Mouse (Mus musculus): ENCODE measurements around the gene Tmprss6. TPM values are rescaled to one million over a fixed set of nuclear protein-coding genes. Genes with fewer than 3 reads are reported as not detected.

Gene Tmprss6
- total RNA-seq (2021): 1 to 10 TPM in 1 of 2 experiments, not detected in 1; 1.4 TPM

GRCm38 (mm10) chr15:78468379-78468937 is at the start of gene Tmprss6:
TSS of gene Tmprss6 (minus strand) at chr15:78468634.
- intact Hi-C loops (cut with DNase I): no loop called here

GRCm38 (mm10) chr15:78518221-78518620 is 49.8 kb upstream of the Tmprss6 start:
- intact Hi-C loops (cut with DNase I): no loop called here
- no peak for DNase-seq (ENCODE audit: low spot score in 2 of 2)

More at GRCm38 (mm10) chr15:78468379-78468937, at the start of gene Tmprss6:
- DNase-seq (ENCODE audit: low spot score in 2 of 2): no peak

GRCm38 (mm10) chr15:78515759-78516158 is 47.3 kb upstream of the Tmprss6 start:
- intact Hi-C loops (cut with DNase I): loop anchor here (2.0 kb wide), 1 partner anchor 17 kb away; no protein-coding TSS in a partner anchor

GRCm38 (mm10) chr15:78514393-78515146 is 46.1 kb upstream of the Tmprss6 start:
- peak; percentile 81 to 88 for DNase-seq (ENCODE audit: low spot score in 2 of 2)

More at GRCm38 (mm10) chr15:78515759-78516158, 47.3 kb upstream of the Tmprss6 start:
- no peak for DNase-seq (ENCODE audit: low spot score in 2 of 2)

GRCm38 (mm10) chr15:78513019-78513418 is 44.6 kb upstream of the Tmprss6 start:
- intact Hi-C loops (cut with DNase I): loop anchor here (5.0 kb wide), 1 partner anchor 61 kb away; no protein-coding TSS in a partner anchor
- no peak for DNase-seq (ENCODE audit: low spot score in 2 of 2)

More at GRCm38 (mm10) chr15:78514393-78515146, 46.1 kb upstream of the Tmprss6 start:
- intact Hi-C loops (cut with DNase I): loop anchor here (1.0 to 5.0 kb wide), 3 partner anchors 18 to 67 kb away; no protein-coding TSS in a partner anchor

- no peak for DNase-seq (ENCODE audit: low spot score in 2 of 2)
- intact Hi-C loops (cut with DNase I): loop anchor here (5.0 kb wide), 1 partner anchor 60 kb away; no protein-coding TSS in a partner anchor
These were observed 43.5 kb upstream of the Tmprss6 start for GRCm38 (mm10) chr15:78511951-78512350.

- no peak for DNase-seq (ENCODE audit: low spot score in 2 of 2)
- intact Hi-C loops (cut with DNase I): loop anchor here (5.0 kb wide), 1 partner anchor 58 kb away; no protein-coding TSS in a partner anchor
These were observed 42.3 kb upstream of the Tmprss6 start for GRCm38 (mm10) chr15:78510736-78511135.

- intact Hi-C loops (cut with DNase I): loop anchor here (5.0 kb wide), 1 partner anchor 58 kb away; no protein-coding TSS in a partner anchor
These were observed 41.7 kb upstream of the Tmprss6 start for GRCm38 (mm10) chr15:78510121-78510576.

GRCm38 (mm10) chr15:78509297-78509899 is 41.0 kb upstream of the Tmprss6 start:
- no peak for DNase-seq (ENCODE audit: low spot score in 2 of 2)
- intact Hi-C loops (cut with DNase I): no loop called here

More at GRCm38 (mm10) chr15:78510121-78510576, 41.7 kb upstream of the Tmprss6 start:
- no peak for DNase-seq (ENCODE audit: low spot score in 2 of 2)

GRCm38 (mm10) chr15:78508443-78508842 is 40.0 kb upstream of the Tmprss6 start:
- intact Hi-C loops (cut with DNase I): no loop called here
- DNase-seq (ENCODE audit: low spot score in 2 of 2): no peak

GRCm38 (mm10) chr15:78505541-78505940 is 37.1 kb upstream of the Tmprss6 start:
- DNase-seq (ENCODE audit: low spot score in 2 of 2): no peak
- intact Hi-C loops (cut with DNase I): no loop called here

- intact Hi-C loops (cut with DNase I): no loop called here
- DNase-seq (ENCODE audit: low spot score in 2 of 2): no peak
These were observed 36.4 kb upstream of the Tmprss6 start for GRCm38 (mm10) chr15:78504816-78505215.

GRCm38 (mm10) chr15:78504013-78504412 is 35.6 kb upstream of the Tmprss6 start:
- no peak for DNase-seq (ENCODE audit: low spot score in 2 of 2)
- intact Hi-C loops (cut with DNase I): no loop called here

- intact Hi-C loops (cut with DNase I): no loop called here
- no peak for DNase-seq (ENCODE audit: low spot score in 2 of 2)
These were observed 34.2 kb upstream of the Tmprss6 start for GRCm38 (mm10) chr15:78502437-78503132.

GRCm38 (mm10) chr15:78494968-78495406 is 26.6 kb upstream of the Tmprss6 start, which contains the start of gene Il2rb:
TSS of gene Il2rb (minus strand) at chr15:78495271.
- intact Hi-C loops (cut with DNase I): no loop called here
- no peak for DNase-seq (ENCODE audit: low spot score in 2 of 2)

- intact Hi-C loops (cut with DNase I): no loop called here
- DNase-seq (ENCODE audit: low spot score in 2 of 2): no peak
These were observed 25.1 kb upstream of the Tmprss6 start for GRCm38 (mm10) chr15:78493401-78494010.

- intact Hi-C loops (cut with DNase I): no loop called here
- DNase-seq (ENCODE audit: low spot score in 2 of 2): no peak
These were observed 22.9 kb upstream of the Tmprss6 start for GRCm38 (mm10) chr15:78491301-78491700.

- no peak for DNase-seq (ENCODE audit: low spot score in 2 of 2)
- intact Hi-C loops (cut with DNase I): no loop called here
These were observed 21.5 kb upstream of the Tmprss6 start for GRCm38 (mm10) chr15:78489906-78490305.

- DNase-seq (ENCODE audit: low spot score in 2 of 2): no peak
- intact Hi-C loops (cut with DNase I): no loop called here
These were observed 20.8 kb upstream of the Tmprss6 start for GRCm38 (mm10) chr15:78489248-78489647.
